14 mouse cellular contexts compared by ENCODE assay signal in the genomic region with DNA sequence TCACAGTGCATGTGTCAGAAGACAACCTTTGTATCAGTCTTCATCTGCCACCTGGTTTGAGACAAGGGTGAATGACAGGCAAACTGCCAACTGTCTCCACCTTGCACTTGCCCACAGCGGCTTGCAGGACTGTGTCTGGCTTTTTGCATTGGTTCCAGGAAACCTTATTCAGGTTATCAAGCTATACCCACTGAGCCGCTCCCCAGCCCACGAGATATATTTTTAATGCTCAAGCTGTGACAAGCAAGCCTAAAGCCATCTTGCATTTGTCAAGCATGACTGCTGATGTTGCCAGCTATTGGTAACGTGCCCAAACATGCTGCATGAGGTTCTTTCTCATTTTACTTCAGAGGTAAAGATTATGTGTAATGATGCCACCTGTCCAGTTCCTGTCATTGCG.
DNase-seq lines count a peak whose midpoint lies in the region; ATAC-seq lines count a peak whose summit lies in the region.
"Had no signal": no experiment of that assay in that cellular context is flagged by ENCODE, and none has a peak within 500 bp of the region (broad histone marks: within the 10 kb centered on the region; RNA-seq: fewer than 3 reads in every experiment).

No protein-coding gene starts in this region.

- H3K9ac ChIP-seq in hindbrain, embryonic 16.5 days (ENCODE audit: low read depth, low read length) = no peak overlapping the region
- no peak overlapping the region for H3K9ac ChIP-seq in hindbrain, embryonic 12.5 days

- ATAC-seq in hindbrain, embryonic 16.5 days = peak; percentile 44; the same call in 1 of the 2 replicates
- no peak for ATAC-seq in hindbrain, embryonic 12.5 days (ENCODE audit: low FRiP score)

- no peak overlapping the region for H3K4me3 ChIP-seq in hindbrain, embryonic 16.5 days (ENCODE audit: low read length)
- H3K4me3 ChIP-seq in hindbrain, embryonic 12.5 days = no peak overlapping the region
- no peak overlapping the region for H3K4me3 ChIP-seq in midbrain, embryonic 10.5 days

- H3K4me2 ChIP-seq in hindbrain, embryonic 16.5 days (ENCODE audit: low read length) = no peak overlapping the region
- no peak overlapping the region for H3K4me2 ChIP-seq in hindbrain, embryonic 12.5 days (replicated peaks)

- no peaks in the 10 kb centered on the region for H3K9me3 ChIP-seq in hindbrain, embryonic 16.5 days (ENCODE audit: control insufficient read depth, low read length)
- H3K9me3 ChIP-seq in hindbrain, embryonic 12.5 days (replicated peaks) = no peaks in the 10 kb centered on the region
- H3K9me3 ChIP-seq in midbrain, embryonic 10.5 days (replicated peaks) = no peaks in the 10 kb centered on the region

- WGBS in hindbrain, embryonic 16.5 days = 59% methylated on average over 5 of the region's 5 CpGs
- WGBS in hindbrain, embryonic 12.5 days = 84% methylated on average over 5 of the region's 5 CpGs
- 89% methylated on average over 5 of the region's 5 CpGs for WGBS in midbrain, embryonic 10.5 days

- no peaks in the 10 kb centered on the region for H3K4me1 ChIP-seq in hindbrain, embryonic 16.5 days (ENCODE audit: control insufficient read depth, insufficient read depth, low read depth, low read length)
- H3K4me1 ChIP-seq in hindbrain, embryonic 12.5 days = 0 out of 2 replicates have a peak, but pooled peaks cover under 1% of the 10 kb centered on the region
- H3K4me1 ChIP-seq in midbrain, embryonic 10.5 days = peaks cover 10% of the 10 kb centered on the region; the same call in 1 of the 2 replicates

- H3K27ac ChIP-seq in hindbrain, embryonic 16.5 days (ENCODE audit: low read depth, low read length) = no peak overlapping the region
- H3K27ac ChIP-seq in hindbrain, embryonic 12.5 days = no peak overlapping the region
- H3K27ac ChIP-seq in midbrain, embryonic 10.5 days (replicated peaks) = no peak overlapping the region

- H3K36me3 ChIP-seq in hindbrain, embryonic 16.5 days (ENCODE audit: control insufficient read depth, insufficient read depth, low read length) = no peaks in the 10 kb centered on the region
- no peaks in the 10 kb centered on the region for H3K36me3 ChIP-seq in hindbrain, embryonic 12.5 days
- no peaks in the 10 kb centered on the region for H3K36me3 ChIP-seq in midbrain, embryonic 10.5 days

- no peaks in the 10 kb centered on the region for H3K27me3 ChIP-seq in hindbrain, embryonic 16.5 days (replicated peaks; ENCODE audit: control insufficient read depth, insufficient read depth, low read length)
- no peaks in the 10 kb centered on the region for H3K27me3 ChIP-seq in hindbrain, embryonic 12.5 days
- no peaks in the 10 kb centered on the region for H3K27me3 ChIP-seq in midbrain, embryonic 10.5 days (ENCODE audit: low read depth, poor library complexity, severe bottlenecking)
- H3K27me3 ChIP-seq: CH12.LX had no signal

- DNase-seq in urinary bladder, postnatal 36 days (ENCODE audit: low spot score in 2 of 2) = peak; percentile 5 to 12
- no peak for DNase-seq in urinary bladder, postnatal 25 days (ENCODE audit: low spot score)
- DNase-seq in gonadal fat pad, adult 2 months (ENCODE audit: low read depth) = peak; percentile 72
- no peak for DNase-seq in gastrocnemius, adult 18-20 months (ENCODE audit: low spot score)
- no peak for DNase-seq in ovary, postnatal 10 days (ENCODE audit: low spot score)
- no peak for DNase-seq in midbrain, embryonic 10.5 days (ENCODE audit: low spot score)
- DNase-seq: adrenal gland, postnatal 10 days; gastrocnemius, postnatal 36 days; heart, postnatal 14 days; kidney, adult 8-10 months; lung, postnatal 10 days had no signal

Comparison
In these comparisons a context has a peak if more than half of its experiments do, and no peak if none do; other contexts are left out.
1. DNase-seq: peak in urinary bladder, postnatal 36 days (2 of 2) and gonadal fat pad, adult 2 months (single experiment); none in urinary bladder, postnatal 25 days (single experiment), gastrocnemius, adult 18-20 months (single experiment), ovary, postnatal 10 days (single experiment) and midbrain, embryonic 10.5 days (single experiment).